Mouse (Mus musculus): ENCODE measurements at regions not wholly inside any gene's neighbourhood (a gene's known extent, or its start where the extent isn't known, plus 50 kb on each side); places are given as distances from the start of the nearest gene placed in this dataset.

DNA sequence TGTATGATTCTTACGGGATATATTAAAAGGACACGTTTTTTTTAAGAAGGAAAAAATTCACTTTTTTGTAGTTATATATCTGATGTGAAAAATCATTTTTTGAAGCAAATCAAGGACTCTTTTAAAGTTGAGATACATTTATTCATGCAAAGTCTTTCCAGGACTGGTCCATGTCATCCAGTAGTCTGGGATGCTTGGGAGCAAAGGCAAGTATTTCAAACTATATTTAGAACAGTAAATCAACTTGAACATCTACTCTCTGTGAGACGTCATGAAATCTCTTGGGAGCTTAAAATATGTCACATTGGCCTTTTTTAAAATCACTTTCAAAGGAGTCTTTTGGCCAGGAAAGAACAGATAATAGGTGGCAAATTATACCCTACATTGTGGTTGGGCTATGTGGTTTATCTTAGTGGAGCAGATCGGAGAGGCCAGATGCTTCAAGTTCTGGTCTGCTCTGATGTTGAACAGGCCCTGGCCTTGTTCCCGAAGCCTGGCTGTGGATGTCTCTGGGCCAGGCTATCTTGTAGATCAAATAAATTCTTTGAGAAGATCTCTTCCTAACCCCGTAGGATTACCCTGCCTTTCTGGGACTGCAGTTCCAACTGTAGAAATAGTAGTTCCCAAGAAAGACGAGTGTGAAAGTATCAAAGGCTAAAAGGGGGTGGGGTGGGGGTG, 936.8 kb upstream of the Lcorl start:
- DNase-seq (ENCODE audit: low spot score in 2 of 2), result no peak

DNA sequence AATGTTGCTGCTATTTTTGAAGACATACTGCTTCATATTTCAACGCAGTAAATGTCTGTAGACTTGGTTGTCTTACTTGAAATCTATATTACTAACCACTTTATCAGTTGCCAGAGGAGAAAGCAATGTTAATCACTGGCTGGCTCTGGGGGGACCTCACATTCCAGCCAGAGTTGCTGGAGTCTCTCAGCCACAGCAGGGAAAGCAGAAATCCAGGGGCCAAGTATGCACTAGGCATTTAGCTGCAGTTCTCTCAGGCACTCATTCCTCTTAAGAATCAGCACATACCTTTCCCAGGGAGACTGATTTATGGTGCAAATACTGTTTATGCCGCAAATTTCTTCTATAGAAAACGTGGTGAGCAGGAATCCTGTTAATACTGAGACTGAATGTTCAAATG, 933.6 kb upstream of the Lcorl start:
- no peak for DNase-seq (ENCODE audit: low spot score in 2 of 2)

DNA sequence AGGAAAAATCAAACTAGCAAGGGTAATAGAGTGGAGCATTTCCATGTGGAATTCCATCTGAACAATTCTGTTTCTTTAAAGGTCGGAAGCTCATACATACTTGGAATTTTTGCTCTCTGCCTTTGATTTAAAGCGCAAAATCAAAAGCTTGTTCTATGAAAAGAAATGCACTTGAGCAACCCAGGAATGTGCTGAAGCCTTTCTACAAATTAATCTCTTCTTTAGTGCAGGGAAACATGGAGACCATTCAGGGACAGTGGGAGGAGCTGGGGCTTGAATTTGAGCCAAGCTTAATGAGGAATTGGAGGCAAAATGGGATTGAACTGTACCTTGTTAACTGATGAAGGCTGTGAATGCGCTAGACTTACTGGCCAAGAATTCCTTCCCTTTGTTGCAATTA, 933.1 kb upstream of the Lcorl start:
- DNase-seq (ENCODE audit: low spot score in 2 of 2), result no peak

DNA sequence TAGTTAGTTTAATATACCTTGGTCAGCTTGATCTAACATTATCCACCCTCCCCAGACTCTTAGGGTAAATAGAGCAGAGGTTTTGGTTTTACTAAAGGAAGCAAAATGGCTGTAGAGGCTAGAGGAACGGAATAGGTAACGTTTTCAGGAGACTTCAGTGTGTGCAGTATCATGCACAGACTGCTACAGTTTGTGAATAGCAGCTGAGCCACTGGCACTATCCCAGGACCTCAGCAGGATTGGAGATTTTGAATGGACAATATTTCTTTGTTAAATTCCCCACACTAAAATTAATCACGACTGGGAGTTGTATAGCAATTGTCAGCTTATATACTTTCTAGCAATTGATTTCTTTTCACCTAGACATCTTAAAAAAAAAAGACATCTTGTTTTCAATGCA, 929.7 kb upstream of the Lcorl start:
- no peak for DNase-seq (ENCODE audit: low spot score in 2 of 2)

DNA sequence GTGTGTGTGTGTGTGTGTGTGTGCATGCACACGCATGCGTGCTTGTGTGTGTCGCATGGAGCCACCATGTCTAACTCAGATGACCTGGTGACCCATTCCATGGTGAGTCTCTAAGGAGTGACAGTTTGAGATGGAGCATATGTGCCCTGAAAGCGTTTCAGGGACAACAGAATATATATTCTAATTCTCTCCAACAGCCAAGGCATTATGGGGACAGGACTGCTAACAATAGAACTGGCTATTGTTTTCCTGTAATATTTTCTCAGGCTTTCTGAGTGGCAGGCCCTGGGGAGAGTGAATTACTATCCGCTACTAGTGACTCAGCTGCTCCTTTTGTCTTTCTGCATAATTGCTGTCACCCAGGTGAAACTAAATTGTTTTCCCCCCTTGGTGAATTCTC, 898.7 kb upstream of the Lcorl start:
- no peak for DNase-seq (ENCODE audit: low spot score in 2 of 2)

DNA sequence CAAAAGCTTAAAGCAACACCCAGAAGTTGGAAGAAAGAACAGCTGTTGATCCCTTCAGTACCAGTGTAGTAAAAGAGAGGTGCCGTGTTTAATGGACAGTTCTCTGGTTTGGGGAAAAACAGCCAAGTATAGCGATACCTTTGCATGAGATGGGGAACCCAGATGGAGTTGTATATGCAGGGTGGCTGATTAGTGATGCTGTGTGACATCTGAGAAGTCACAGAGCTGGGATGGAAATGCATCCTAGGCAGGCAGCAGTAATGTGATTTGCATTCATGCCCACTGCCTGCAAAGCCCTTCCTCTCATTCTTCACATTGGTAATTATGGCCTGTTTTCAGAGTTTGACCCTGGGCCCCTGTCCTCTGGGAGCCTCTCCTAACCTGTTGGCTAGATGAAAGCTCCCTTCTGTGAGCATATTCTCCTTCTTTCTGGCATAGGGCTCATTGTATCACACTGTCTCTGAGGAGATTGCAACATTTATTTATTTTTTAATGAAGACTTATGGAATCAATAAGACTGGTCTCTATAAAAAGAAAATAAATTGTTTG, 882.7 kb upstream of the Lcorl start:
- DNase-seq (ENCODE audit: low spot score in 2 of 2), result no peak

DNA sequence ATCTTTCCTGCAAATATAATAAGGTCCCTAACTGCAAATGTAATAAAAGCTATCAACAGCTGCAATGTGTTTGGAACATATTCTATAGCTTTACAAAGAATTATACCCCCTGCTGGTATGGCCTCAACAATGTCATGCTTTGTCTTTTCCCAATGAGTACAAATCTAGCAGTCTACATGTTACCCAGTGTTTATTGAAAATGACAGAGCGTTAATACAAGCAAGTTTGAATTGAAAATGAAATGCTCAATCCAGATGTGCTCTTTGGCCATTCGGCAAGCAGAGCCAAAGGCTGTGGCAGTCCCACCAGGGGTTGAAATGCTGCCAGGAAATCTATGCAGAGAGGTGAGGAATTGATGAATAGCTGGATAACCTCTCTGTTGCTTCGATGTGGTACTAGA, 875.1 kb upstream of the Lcorl start:
- no peak for DNase-seq (ENCODE audit: low spot score in 2 of 2)

DNA sequence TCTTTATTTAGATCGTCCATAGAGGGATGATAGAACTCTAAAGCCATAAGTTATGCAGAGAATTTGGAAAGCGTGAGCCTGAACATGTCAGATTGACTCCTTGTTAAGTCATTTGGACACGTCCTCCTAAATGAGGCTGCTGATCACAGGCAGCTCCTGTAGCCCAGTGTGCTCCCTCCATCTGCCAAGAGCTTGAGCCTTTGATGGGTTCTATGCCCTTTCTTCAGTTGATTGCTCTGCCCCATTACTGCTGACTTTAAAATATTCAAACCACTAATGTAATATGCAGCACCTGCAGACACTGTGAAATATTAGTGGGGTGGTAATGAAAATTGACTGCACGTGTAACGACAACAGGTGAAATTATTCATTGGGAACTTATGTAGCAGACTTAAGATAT, 874.6 kb upstream of the Lcorl start:
- no peak for DNase-seq (ENCODE audit: low spot score in 2 of 2)

DNA sequence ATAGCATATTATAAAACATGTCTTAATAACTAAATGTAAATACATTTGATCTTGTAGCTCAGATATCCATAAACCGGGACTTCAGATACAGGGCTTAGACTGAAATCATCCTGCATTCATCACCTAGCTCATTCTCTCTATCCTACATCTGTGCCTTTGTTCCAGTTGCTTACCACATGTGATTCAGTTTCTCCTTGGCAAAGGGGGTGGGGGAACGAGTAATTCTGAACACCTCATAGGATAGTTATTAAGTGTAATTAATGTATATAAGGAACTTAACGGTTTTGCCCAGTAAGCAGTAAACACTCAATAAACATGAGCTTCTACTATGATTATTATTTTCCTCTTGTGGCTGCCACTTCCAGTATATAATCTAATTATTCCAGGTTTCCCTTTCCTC, 873.9 kb upstream of the Lcorl start:
- DNase-seq (ENCODE audit: low spot score in 2 of 2), result no peak

DNA sequence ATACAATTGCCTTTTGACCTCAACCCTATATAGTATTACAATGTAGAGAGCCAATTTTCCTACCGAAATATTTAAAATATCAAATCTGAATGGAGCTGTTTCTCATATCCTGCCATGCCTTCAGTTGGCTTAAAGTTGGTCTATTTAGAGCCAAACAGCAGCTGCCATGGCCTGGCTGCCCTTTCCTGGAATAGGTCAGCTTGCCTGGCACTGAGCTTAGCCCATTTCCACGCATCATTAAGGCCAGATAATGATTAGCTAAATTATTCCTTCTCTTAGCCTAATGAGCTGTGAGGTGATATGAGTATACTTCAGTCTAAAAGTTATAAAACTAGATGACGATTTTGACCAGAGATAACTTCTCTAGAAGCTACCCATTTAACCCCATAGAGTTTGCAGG, 852.2 kb upstream of the Lcorl start:
- no peak for DNase-seq (ENCODE audit: low spot score in 2 of 2)

DNA sequence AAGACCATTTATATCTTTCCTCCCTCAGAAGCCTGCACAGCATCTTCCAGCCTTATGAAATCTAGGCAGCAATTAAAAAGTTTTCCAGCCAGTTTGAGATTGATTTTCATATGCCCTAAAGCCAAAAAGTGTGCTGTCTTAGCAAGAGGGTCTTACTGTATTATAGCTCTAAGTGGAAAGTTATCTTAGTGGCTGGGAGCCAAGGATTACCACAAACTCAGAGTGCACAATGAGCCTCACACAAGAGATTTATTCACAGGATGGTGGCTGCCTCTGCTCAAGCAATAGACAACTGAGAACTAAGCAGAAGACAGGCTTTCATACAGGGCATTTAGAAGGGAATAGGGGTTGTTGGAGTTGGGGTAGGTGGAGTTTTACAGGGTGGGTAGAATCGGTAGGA, 850.4 kb upstream of the Lcorl start:
- no peak for DNase-seq (ENCODE audit: low spot score in 2 of 2)

DNA sequence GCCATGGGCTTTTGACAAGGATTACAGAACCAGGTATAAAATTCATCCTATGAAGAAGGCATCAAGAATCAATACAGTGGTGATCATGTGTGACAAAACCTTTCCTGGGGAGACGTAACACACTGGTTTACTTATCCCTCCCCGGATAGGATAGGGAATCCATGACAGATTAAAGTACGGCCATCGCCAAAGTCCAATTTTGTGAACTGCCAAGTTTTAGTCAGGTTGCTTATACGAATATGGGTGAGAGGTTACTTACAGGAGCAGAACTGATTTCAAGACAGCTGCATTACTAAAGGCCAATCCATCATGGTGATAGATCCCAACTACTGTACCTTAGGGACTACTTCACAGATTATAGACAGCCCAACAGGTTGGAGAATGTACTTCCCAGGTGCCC, 849.6 kb upstream of the Lcorl start:
- DNase-seq (ENCODE audit: low spot score in 2 of 2), result no peak

DNA sequence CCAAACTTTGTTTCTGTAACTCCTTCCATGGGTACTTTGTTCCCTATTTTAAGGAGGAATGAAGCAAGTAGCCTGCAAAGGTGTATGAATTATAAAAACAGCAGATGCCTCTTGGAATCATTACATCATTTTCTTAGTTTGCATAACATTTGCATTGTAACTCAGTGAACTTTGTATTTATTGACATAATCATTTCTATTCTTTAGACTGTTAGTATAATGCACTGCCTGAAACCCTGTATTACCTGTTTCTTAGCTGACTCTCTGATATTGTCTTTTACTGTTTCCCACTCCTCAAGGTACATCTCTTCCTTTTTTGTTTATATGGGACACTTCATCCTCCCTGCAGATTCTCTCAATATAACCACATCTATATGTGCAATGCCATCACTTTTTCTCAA, 820.6 kb upstream of the Lcorl start:
- DNase-seq (ENCODE audit: low spot score in 2 of 2), result no peak

DNA sequence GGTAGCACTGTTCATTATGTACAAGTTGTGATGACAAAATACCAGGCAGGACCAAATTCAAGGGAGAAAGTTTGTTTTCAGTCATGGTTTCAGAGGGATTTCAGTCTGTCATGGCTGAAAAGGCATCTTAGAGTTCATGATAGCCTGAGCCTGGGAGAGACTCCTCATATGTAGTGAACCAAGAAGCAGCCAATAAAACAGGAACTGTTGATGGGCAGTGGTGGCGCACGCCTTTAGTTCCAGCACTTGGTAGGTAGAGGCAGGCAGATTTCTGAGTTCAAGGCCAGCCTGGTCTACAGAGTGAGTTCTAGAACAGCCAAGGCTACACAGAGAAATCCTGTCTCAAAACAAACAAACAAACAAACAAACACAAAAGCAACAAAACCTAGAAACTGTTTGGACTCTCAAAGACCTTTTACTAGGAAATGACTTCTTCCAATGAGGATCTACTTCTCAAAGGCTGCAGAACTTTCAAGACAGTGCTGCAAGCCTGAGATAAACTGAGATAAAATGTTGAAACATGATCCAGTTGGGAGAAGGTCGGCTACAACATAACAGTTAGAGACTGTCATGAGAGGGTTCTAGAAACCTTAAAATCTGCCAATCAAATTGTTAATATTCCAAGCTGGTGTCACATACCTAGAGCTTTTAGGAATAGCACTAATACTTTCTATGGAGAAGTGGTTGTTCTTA, 817.5 kb upstream of the Lcorl start:
- no peak for DNase-seq (ENCODE audit: low spot score in 2 of 2)

DNA sequence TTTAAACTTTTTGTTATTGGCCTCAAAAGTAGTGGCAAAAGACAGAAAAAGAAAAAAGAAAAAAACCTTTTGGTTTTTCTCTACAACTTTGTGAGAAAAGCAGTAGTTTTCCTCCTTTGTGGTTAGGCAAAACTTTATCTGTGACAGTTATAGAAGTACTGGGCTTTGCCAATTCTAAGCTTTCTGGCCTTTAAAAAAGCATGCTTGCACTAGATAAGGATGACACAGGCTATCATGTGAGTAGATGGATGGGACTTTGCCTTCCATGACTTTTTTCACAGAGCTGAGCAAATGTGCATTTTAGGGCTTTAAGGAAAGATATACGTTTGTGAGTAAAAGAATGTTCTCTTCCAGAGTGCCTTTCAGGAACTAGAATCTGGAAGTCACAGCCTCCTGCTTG, 816.0 kb upstream of the Lcorl start:
- no peak for DNase-seq (ENCODE audit: low spot score in 2 of 2)

DNA sequence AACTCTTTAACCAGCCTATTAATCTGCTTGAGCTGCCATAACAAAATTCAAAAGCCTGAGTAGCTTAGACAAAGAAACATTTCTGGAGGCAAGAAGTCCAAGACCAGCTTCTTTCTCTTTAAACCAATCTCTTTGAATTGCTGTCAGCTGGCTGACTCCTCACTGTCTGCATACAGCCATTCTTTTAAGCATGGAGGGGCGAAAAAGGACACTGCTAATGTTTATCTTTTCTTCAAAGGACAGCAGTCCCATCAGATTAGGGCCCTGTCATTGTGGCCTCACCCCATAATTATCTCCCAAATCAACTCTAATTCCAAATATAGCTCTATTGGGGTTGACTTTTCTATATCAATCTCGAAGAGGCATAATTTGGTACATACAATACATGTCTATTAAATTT, 813.1 kb upstream of the Lcorl start:
- DNase-seq (ENCODE audit: low spot score in 2 of 2), result no peak

DNA sequence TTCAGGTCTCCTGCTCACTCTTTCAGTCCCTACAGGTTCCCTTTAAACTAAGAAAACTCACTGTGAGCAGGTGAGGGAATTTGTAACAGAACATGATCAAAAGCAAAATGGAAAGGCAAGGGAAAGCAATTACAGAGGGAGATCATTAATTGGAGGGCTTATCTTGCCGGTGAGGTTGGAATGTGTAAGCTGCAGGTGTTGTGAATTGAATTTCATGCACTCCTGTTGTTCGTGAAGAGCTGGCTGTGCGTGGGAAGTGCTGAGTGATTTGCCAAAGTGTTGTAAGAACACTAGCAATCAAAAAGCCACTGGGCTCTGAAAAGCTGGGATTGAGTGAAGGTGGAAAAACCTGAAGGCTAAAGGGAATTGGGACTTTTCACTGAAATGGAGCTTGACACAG, 808.8 kb upstream of the Lcorl start:
- DNase-seq (ENCODE audit: low spot score in 2 of 2), result no peak

DNA sequence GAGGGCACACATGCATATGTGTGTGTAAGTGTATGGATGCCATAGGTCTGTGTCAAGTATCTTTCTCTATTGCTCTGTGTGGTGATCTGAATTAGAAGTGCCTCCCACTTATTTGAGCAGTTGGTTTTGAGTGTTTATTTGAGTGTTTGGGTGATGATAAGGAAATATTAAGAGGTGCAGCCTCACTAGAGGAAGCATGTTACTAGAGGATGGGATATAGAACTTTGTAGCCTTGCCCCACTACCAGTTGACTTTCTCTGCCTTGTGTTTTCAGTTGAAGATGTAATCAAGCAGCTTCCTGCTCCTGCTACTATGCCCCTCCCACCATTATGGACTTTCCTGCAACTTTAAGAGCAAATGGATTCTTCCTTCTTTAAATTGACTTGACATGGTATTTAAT, 799.6 kb upstream of the Lcorl start:
- DNase-seq (ENCODE audit: low spot score in 2 of 2), result no peak

DNA sequence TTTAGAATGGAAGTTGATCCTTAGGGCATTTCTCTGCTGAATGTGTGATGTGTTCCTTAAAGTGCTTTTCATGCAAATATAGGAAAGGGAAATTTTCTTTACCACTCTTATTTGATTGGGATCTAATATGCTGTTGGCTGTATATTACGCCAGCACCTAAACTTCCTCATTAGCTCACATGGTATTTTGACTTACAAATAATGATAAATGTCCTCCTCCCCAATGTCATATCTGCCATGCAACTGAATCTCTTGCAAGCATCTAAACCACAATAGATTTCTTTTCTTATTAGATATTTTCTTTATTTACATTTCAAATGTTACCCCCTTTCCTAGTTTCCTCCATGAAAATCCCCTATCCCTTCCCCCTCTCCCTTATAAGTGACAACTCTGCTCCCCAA, 796.8 kb upstream of the Lcorl start:
- no peak for DNase-seq (ENCODE audit: low spot score in 2 of 2)

DNA sequence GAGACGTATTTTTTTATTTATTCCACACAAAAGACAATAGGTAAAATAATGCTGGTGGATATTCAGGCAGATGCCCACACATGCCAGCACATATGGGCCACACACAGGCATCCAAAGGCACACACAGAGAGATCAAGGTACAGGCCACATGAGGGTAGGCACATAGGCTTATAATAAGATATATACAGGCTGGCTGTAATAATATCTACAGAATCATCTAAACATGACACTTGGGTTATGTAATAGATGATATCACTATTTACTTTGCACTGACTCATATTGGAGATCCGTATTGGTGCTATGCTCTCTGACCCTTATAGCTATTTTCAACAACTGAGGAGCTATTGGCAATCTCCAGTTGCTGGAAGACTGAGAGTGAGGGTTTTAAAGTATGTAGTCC, 785.6 kb upstream of the Lcorl start:
- no peak for DNase-seq (ENCODE audit: low spot score in 2 of 2)

DNA sequence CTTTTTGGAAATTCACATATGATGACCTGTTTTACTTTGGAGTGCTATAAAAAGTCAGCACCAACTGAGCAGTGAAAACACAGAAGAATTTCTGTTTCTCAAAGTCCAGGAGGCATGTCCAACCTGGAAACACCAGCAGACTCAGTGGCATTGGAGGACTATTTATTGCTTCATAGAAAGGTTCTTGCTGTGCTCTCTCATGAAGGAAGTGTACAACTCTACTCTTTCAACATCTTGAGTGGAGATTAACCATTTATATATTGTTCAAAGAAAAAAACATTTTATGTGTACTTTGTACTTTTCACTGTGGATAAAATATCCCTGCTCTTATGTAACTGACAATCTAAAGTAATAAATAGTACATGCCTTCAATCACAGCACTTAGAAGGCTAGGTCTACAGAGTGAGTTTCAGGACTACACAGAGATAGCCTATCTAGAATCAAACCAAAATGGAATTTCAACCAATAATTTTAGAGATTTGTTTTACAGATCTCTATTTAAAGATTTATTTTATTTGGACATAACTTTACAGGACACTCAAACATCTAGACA, 777.8 kb upstream of the Lcorl start:
- no peak for DNase-seq (ENCODE audit: low spot score in 2 of 2)
